Mouse (Mus musculus): ENCODE measurements around the gene Extl1. TPM values are rescaled to one million over a fixed set of nuclear protein-coding genes. Genes with fewer than 3 reads are reported as not detected.
"Not testable (repeated sequence)": the region's sequence is repeated elsewhere in the genome, so short reads cannot be mapped to it uniquely, and the experiment has no call there.

The Extl1 gene
- total RNA-seq (2014; fragmentation: Nextera tagmentation) (not detected in 2 replicates), total RNA-seq (2017) (not detected in 2 replicates)

- not testable (repeated sequence) for ATAC-seq (replicated peaks; ENCODE audit: poor library complexity, severe bottlenecking)
These were observed at the start of gene Extl1 for GRCm38 (mm10) chr4:134383750-134384149. Extl1 (minus strand) TSS chr4:134383850.

- no peak for ATAC-seq (replicated peaks; ENCODE audit: poor library complexity, severe bottlenecking)
These were observed 49.2 kb upstream of the Extl1 start for GRCm38 (mm10) chr4:134432686-134433360.

- no peak for ATAC-seq (replicated peaks; ENCODE audit: poor library complexity, severe bottlenecking)
These were observed 46.8 kb upstream of the Extl1 start for GRCm38 (mm10) chr4:134430381-134431004.

- ATAC-seq (replicated peaks; ENCODE audit: poor library complexity, severe bottlenecking), result no peak
These were observed 41.4 kb upstream of the Extl1 start for GRCm38 (mm10) chr4:134425088-134425487.

GRCm38 (mm10) chr4:134423949-134424348, 40.3 kb upstream of the Extl1 start:
- ATAC-seq (replicated peaks; ENCODE audit: poor library complexity, severe bottlenecking), result no peak

- ATAC-seq (replicated peaks; ENCODE audit: poor library complexity, severe bottlenecking), result no peak
These were observed 38.3 kb upstream of the Extl1 start for GRCm38 (mm10) chr4:134421971-134422370.

GRCm38 (mm10) chr4:134417111-134417510, 33.5 kb upstream of the Extl1 start:
- ATAC-seq (replicated peaks; ENCODE audit: poor library complexity, severe bottlenecking), result no peak

- no peak for ATAC-seq (replicated peaks; ENCODE audit: poor library complexity, severe bottlenecking)
These were observed 33.0 kb upstream of the Extl1 start for GRCm38 (mm10) chr4:134416602-134417001.

GRCm38 (mm10) chr4:134416177-134416576, 32.5 kb upstream of the Extl1 start:
- ATAC-seq (replicated peaks; ENCODE audit: poor library complexity, severe bottlenecking), result no peak

- ATAC-seq (replicated peaks; ENCODE audit: poor library complexity, severe bottlenecking), result no peak
These were observed 25.6 kb upstream of the Extl1 start for GRCm38 (mm10) chr4:134409286-134409685.

- ATAC-seq (replicated peaks; ENCODE audit: poor library complexity, severe bottlenecking), result peak; percentile 12
These were observed 20.1 kb upstream of the Extl1 start for GRCm38 (mm10) chr4:134403721-134404120.

- ATAC-seq (replicated peaks; ENCODE audit: poor library complexity, severe bottlenecking), result peak; percentile 23
These were observed 19.1 kb upstream of the Extl1 start for GRCm38 (mm10) chr4:134402571-134403262.

GRCm38 (mm10) chr4:134401856-134402570, 18.4 kb upstream of the Extl1 start:
- ATAC-seq (replicated peaks; ENCODE audit: poor library complexity, severe bottlenecking), result peak; percentile 12; the same call in 1 of the 2 replicates

GRCm38 (mm10) chr4:134401181-134401661, 17.6 kb upstream of the Extl1 start:
- peak; percentile 70 for ATAC-seq (replicated peaks; ENCODE audit: poor library complexity, severe bottlenecking)

- no peak for ATAC-seq (replicated peaks; ENCODE audit: poor library complexity, severe bottlenecking)
These were observed 16.6 kb upstream of the Extl1 start for GRCm38 (mm10) chr4:134400206-134400605.

GRCm38 (mm10) chr4:134397732-134398131, 14.1 kb upstream of the Extl1 start:
- no peak for ATAC-seq (replicated peaks; ENCODE audit: poor library complexity, severe bottlenecking)

GRCm38 (mm10) chr4:134397121-134397520, 13.5 kb upstream of the Extl1 start:
- peak; percentile 62 for ATAC-seq (replicated peaks; ENCODE audit: poor library complexity, severe bottlenecking)

GRCm38 (mm10) chr4:134395977-134396825, 12.6 kb upstream of the Extl1 start, which contains the start of gene Pafah2:
Pafah2 (plus strand) TSS chr4:134396320.
- ATAC-seq (replicated peaks; ENCODE audit: poor library complexity, severe bottlenecking), result peak; percentile 92

- ATAC-seq (replicated peaks; ENCODE audit: poor library complexity, severe bottlenecking), result no peak
These were observed 11.5 kb upstream of the Extl1 start for GRCm38 (mm10) chr4:134395142-134395541.

All from granulocyte monocyte progenitor cell, adult 5-6 weeks (primary cell).